Mouse (Mus musculus) forebrain, embryonic 14.5 days (tissue): Measurements from ENCODE around the gene Cers4. TPM values are rescaled to one million over a fixed set of nuclear protein-coding genes. Genes with fewer than 3 reads are reported as not detected.

Experiments used
- ATAC-seq: fragments of 200-750 bp; cut with Nextera tagmentation; 2 replicates; pipeline ENCODE4 v1.8.0; 2017; ENCODE audit warnings: mild to moderate bottlenecking, moderate library complexity
- DNase-seq: peaks from one replicate; pipeline ENCODE4 v3.0.0-alpha.2; 2015; ENCODE audit warnings: low spot score
- H3K27ac ChIP-seq: fragments of 300-500 bp; sonication (generic); 2 replicates; pipeline ENCODE4 v1.5.1; 2014; ENCODE audit warnings: low read depth, mild to moderate bottlenecking, control low read depth, low read length, moderate library complexity
- H3K27me3 ChIP-seq: fragments of 300-500 bp; sonication (generic); replicated peaks from 2 replicates; pipeline ENCODE4 v1.6.1; 2014; ENCODE audit warnings: low read length, control low read depth, mixed read lengths; ENCODE audit not compliant: control insufficient read depth, insufficient read depth
- H3K36me3 ChIP-seq: fragments of 300-500 bp; sonication (generic); 2 replicates; pipeline ENCODE4 v1.6.1; 2014; ENCODE audit warnings: low read length, control low read depth; ENCODE audit not compliant: control insufficient read depth, insufficient read depth
- H3K4me1 ChIP-seq: fragments of 300-500 bp; sonication (generic); 2 replicates; pipeline ENCODE4 v1.6.1; 2014; ENCODE audit warnings: antibody characterized with exemption, low read length, control low read depth; ENCODE audit not compliant: control insufficient read depth, insufficient read depth
- H3K4me2 ChIP-seq: fragments of 300-500 bp; sonication (generic); 2 replicates; pipeline ENCODE4 v1.6.1; 2014; ENCODE audit warnings: mild to moderate bottlenecking, control low read depth, low read length
- H3K4me3 ChIP-seq: fragments of 300-500 bp; sonication (generic); 2 replicates; pipeline ENCODE4 v1.5.1; 2014; ENCODE audit warnings: low read depth, low read length, control low read depth
- H3K9ac ChIP-seq: fragments of 300-500 bp; sonication (generic); 2 replicates; pipeline ENCODE4 v1.6.1; 2014; ENCODE audit warnings: mild to moderate bottlenecking, low read length, control low read depth, moderate library complexity
- H3K9me3 ChIP-seq: fragments of 300-500 bp; sonication (generic); replicated peaks from 2 replicates; pipeline ENCODE4 v1.6.1; 2016; ENCODE audit warnings: low read length, control low read depth, mixed read lengths; ENCODE audit not compliant: control insufficient read depth
- WGBS: fragments of 180-500 bp; shearing (Covaris S2); extraction: QIAGEN DNeasy Blood & Tissue Kit; methylation state at CpG from one replicate; pipeline ENCODE4 v1.1.7; 2014; 5-methylcytosine and 5-hydroxymethylcytosine counted together
- polyA plus RNA-seq: library from polyadenylated mRNA; unstranded; fragments of >200 nt; fragmentation: Nextera tagmentation; extraction: Ambion mirVana; gene quantifications from 2 replicates; pipeline ENCODE4 v1.2.1, GENCODE M21; 2014

Cers4 gene
- 21.8 and 25.1 TPM in 2 replicates for polyA plus RNA-seq

DNA sequence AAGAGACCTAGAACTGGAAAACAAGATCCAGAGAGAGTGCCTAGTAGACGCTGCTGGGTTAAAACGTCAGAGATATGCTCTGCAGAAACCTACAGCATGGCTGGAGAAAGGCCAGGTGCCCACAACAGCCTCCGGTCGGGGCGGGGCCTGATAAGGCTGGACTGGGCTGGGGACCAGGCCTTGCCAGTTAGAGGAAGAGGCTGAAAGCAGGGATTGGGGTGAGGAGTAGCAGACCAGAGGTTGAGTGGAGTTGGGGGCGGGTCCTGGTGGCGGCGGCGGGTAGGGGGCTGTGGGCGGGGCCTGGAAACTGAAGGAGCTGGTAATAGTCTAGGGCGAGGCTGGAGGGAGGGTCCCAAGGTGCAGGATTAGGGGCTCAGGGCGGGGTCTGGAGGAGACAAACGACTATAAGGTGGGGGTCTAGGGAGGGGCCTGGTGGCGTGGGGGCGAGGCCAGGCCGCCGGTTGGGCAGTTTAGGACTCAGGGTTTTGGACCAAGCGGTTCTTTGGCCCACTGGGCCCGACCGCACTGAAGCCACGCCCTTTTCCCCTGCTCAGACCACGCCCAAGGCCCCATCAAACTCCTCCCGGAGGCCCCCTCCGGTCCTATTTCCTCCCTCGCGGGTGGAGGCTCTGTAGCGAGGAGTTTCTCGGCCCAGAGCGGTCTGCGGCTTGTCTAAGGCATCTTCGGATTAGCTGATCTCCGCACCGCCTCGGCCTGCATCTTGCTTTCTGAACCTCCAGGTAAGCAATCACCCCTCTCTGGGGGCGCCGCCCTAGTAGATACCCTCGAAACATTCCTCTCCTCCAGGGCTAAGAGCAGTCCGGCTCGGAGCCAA is at the start of gene Cers4:
Gene Cers4 (plus strand): TSS at position 176 of the 835 bp plus-strand sequence.
- Histone ChIP-seq H3K9ac (peak within 1 kb of the TSS; percentile 62), H3K4me3 (peak within 1 kb of the TSS; percentile 45), H3K27me3 (no peaks in the 10 kb centered on the region), H3K4me2 (peak within 1 kb of the TSS; percentile 80), H3K36me3 (no peaks in the 10 kb centered on the region), H3K9me3 (no peaks in the 10 kb centered on the region), H3K27ac (peak within 1 kb of the TSS; percentile 58; the same call in 1 of the 2 replicates), H3K4me1 (peaks cover 20% of the 10 kb centered on the region)
- DNase-seq (peak; percentile 84), ATAC-seq (peak; percentile 91)
- WGBS: 1% methylated on average over 36 of the region's 39 CpGs

DNA sequence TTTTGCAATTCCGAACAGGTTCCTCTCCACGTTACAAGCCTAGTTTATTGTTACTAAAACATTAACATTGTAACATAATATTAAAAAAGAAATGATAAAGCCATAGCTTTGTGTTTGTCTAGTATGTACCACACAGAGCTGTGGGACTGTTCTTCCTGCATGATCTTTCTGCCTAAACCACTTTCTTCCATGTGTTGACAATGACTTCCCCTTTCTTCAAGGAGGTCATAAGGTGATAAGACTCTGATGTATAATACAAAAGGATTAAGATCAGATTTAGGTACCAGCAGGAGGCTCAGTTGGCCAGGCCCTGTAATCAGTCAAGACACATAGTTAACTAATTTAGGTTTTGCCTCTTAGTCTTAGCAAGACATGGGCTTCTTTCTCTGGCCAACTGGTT is 34.7 kb upstream of the Cers4 start:
- Histone ChIP-seq H3K9me3 (no peaks in the 10 kb centered on the region), H3K27ac (no peak overlapping the region), H3K4me1 (no peaks in the 10 kb centered on the region), H3K27me3 (no peaks in the 10 kb centered on the region), H3K4me3 (no peak overlapping the region), H3K36me3 (no peaks in the 10 kb centered on the region), H3K4me2 (no peak overlapping the region), H3K9ac (no peak overlapping the region)
- DNase-seq (no peak), ATAC-seq (no peak)
- whole genome bisulfite sequencing: 85% methylated on average over 2 of the region's 2 CpGs

DNA sequence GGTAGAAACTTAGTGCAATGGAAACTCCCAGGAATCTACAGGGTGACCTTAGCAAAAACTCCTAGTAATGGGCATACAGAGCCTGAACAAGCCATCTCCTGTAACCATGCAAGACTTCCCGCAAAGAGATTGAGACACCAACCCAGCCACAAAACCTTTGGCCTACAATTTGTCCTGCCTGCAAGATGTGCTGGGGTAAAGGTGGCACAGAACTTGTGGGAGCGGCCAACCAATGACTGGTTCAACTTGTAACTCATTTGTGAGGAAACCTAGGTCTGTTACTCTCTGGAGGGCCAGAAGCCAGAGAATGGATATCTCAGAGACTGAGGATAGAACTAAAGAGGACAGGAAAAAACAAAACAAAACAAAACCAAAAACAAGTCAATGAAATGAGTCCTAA is 29.8 kb upstream of the Cers4 start:
- Histone ChIP-seq H3K4me3 (no peak overlapping the region), H3K27ac (no peak overlapping the region), H3K36me3 (no peaks in the 10 kb centered on the region), H3K4me1 (no peaks in the 10 kb centered on the region), H3K27me3 (no peaks in the 10 kb centered on the region), H3K4me2 (no peak overlapping the region), H3K9ac (no peak overlapping the region), H3K9me3 (no peaks in the 10 kb centered on the region)
- 84% methylated on average over 2 of the region's 2 CpGs for WGBS
- ATAC-seq (no peak), DNase-seq (no peak)

DNA sequence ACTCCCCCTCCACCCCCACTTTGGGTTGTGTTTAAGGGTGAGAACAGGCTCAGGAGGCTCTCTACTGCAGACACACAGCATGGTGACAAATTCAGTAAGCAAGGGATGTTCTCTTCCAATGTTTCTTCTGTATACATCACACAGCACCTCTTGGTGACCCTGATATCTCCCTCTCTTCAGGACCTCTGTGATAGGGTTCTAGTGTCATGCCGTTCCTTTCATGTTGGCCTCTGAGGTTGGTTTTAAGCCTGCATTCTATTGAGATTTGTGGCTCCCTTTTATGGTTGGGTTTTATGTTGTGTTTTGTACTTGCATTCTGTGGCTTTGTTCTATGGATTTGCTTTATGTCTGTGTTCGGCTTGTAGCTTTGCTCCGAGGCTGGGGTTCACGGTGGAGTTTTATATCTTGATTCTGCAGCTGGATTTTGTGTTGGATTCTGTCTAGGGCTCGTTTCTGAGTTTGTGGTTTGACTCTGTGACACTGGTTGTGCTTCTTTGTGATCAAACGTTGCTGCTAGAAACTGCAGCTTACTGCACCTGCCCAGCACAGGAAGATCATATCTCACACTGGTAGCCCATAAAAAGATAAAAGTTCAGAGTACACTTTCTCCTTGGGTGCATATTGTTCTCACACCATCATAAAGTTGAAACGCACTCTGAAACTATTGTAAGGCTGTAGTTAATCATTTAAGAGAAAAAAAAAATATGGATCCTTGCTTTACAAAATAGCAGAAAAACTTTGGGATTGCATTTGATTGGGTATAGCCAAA is 18.2 kb upstream of the Cers4 start:
- H3K27me3 ChIP-seq: no peaks in the 10 kb centered on the region
- no peak overlapping the region for H3K9ac ChIP-seq
- ATAC-seq (no peak), DNase-seq (no peak)
- no peaks in the 10 kb centered on the region for H3K4me1 ChIP-seq
- no peak overlapping the region for H3K27ac ChIP-seq
- 71% methylated on average over 7 of the region's 7 CpGs for WGBS
- no peaks in the 10 kb centered on the region for H3K36me3 ChIP-seq
- no peaks in the 10 kb centered on the region for H3K9me3 ChIP-seq
- no peak overlapping the region for H3K4me3 ChIP-seq
- H3K4me2 ChIP-seq: no peak overlapping the region

DNA sequence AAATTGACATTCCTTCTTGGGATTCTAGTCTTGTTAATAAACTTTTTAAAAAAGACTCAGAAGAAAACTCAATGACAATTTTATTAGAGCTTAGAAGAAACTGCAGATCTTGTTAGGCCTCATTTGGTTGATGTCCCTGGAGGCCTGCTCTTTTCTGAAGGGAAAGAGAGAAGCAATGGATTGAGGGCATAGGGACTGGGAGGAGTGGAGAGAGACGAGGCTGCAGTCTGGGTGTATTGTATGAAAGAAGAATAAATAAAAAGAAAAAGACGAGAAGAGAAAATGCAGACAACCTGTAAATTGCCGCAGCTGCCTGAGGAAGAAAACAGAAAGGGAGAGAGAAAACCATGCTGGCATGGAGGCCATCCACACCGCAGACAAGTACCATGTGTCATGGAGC is 11.7 kb upstream of the Cers4 start:
- Histone ChIP-seq H3K27me3 (no peaks in the 10 kb centered on the region), H3K27ac (no peak overlapping the region), H3K36me3 (no peaks in the 10 kb centered on the region), H3K4me3 (no peak overlapping the region), H3K9me3 (no peaks in the 10 kb centered on the region), H3K9ac (no peak overlapping the region), H3K4me1 (no peaks in the 10 kb centered on the region), H3K4me2 (no peak overlapping the region)
- WGBS: 72% methylated on average over 4 of the region's 4 CpGs
- no peak for DNase-seq
- no peak for ATAC-seq

DNA sequence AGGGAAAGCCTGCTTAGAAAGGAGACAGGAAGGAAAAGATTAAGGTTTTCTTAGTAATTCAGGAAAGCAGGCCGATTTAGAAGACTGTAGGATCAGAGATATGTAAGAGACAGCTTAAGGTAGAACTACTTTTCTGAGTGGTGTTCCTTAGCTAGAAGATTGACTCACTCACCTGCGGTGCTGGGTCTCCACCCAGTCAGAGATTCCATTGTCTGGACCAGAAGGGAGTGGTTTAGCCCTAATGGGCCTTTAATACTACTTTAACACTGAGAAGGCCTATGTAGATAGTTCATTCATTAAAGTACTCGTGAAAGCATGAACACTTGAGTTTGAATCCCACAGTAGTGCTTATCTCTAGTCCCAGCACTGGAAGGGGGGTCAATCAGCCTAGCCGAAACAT is 11.2 kb upstream of the Cers4 start:
- no peaks in the 10 kb centered on the region for H3K36me3 ChIP-seq
- DNase-seq (no peak), ATAC-seq (no peak)
- 63% methylated on average over 4 of the region's 4 CpGs for WGBS
- no peaks in the 10 kb centered on the region for H3K27me3 ChIP-seq
- H3K9ac ChIP-seq: no peak overlapping the region
- no peak overlapping the region for H3K4me3 ChIP-seq
- H3K27ac ChIP-seq: no peak overlapping the region
- H3K9me3 ChIP-seq: no peaks in the 10 kb centered on the region
- no peaks in the 10 kb centered on the region for H3K4me1 ChIP-seq
- H3K4me2 ChIP-seq: no peak overlapping the region

DNA sequence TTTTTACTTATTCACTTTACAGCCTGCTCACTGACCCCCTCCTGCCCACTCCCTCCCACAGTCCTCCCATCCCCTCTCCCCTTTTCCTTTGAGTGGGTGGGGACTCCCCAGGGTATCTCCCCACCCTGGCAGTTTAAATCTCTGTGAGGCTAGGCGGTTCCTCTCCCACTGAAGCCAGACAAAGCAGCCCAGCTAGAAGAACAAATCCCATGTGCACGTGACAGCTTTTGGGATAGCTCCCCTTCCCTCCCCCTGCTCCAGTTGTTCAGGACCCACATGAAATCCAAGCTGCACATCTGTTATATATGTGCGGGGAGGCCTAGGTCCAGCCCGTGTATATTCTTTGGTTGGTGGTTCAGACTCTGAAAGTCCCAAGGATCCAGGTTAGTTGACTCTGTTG is 10.3 kb upstream of the Cers4 start:
- Histone ChIP-seq H3K4me3 (no peak overlapping the region), H3K27me3 (no peaks in the 10 kb centered on the region), H3K9me3 (no peaks in the 10 kb centered on the region), H3K36me3 (no peaks in the 10 kb centered on the region), H3K27ac (no peak overlapping the region), H3K9ac (no peak overlapping the region), H3K4me1 (no peaks in the 10 kb centered on the region), H3K4me2 (no peak overlapping the region)
- no peak for ATAC-seq
- no peak for DNase-seq
- 61% methylated on average over 4 of the region's 4 CpGs for WGBS

DNA sequence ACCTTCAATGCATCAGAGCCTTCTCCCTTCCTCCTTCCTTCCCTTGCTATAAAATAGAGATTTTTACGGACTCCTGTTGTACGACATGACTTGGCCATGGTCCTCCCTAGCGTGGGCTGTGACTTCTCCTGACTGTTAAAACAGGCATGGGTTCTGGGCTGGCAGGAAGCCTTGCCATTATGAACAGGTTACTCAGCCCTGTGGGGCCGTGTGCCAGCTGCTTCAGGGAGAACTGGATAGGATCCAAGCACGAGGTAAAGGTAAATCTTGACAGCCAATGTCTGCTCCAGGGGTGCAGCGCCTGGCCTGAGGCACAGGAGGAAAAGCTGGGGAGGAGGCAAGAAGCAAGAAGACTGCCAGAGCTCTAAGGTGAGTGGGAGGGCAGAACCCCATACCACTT is 9.5 kb upstream of the Cers4 start:
- Histone ChIP-seq H3K4me2 (no peak overlapping the region), H3K27ac (no peak overlapping the region), H3K9me3 (no peaks in the 10 kb centered on the region), H3K4me3 (no peak overlapping the region), H3K9ac (no peak overlapping the region), H3K36me3 (no peaks in the 10 kb centered on the region), H3K27me3 (no peaks in the 10 kb centered on the region), H3K4me1 (no peaks in the 10 kb centered on the region)
- no peak for ATAC-seq
- WGBS: 67% methylated on average over 6 of the region's 6 CpGs
- no peak for DNase-seq
